Mouse (Mus musculus) heart, adult 2 months (tissue): ENCODE measurements at regions not wholly inside any gene's neighbourhood (a gene's known extent, or its start where the extent isn't known, plus 50 kb on each side); places are given as distances from the start of the nearest gene placed in this dataset.

ENCODE experiments used
- CTCF ChIP-seq: fragments of 200-600 bp; IDR thresholded peaks from 2 replicates; pipeline ENCODE4 v1.8.1; 2022; ENCODE audit warnings: antibody characterized with exemption, mild to moderate bottlenecking, moderate library complexity
- EP300 ChIP-seq: fragments of 200-500 bp; IDR thresholded peaks from 2 replicates; pipeline ENCODE4 v1.6.1; 2011; ENCODE audit warnings: low read depth, low read length, control low read depth; ENCODE audit not compliant: insufficient read depth

DNA sequence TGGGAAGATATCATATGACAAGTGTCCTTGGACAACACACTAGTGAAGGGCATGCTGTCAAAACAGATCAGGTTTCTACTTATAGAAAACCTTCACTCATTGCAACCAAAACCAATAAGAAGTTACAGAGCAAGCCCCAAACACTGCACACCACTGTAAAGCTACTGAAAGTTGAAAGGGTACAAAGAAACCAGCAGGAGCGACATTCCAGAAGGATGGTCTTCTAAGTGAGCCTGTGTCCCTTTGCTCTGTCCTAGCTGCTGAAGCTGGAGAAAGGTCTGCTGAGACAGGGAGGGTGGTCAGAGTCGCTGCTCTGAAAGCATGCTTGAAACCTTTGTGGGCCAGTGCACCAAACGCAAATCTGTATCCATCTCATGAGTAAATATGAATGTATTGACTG is 611.3 kb upstream of the Chrm3 start:
- TF ChIP-seq EP300 (no peak), CTCF (no peak)
